Mouse (Mus musculus): Measurements from ENCODE around the gene Dazap1. TPM values are rescaled to one million over a fixed set of nuclear protein-coding genes. Genes with fewer than 3 reads are reported as not detected.

Gene Dazap1
- polyA plus RNA-seq, 1 experiment from 2014 or later: 53.1 TPM

DNA sequence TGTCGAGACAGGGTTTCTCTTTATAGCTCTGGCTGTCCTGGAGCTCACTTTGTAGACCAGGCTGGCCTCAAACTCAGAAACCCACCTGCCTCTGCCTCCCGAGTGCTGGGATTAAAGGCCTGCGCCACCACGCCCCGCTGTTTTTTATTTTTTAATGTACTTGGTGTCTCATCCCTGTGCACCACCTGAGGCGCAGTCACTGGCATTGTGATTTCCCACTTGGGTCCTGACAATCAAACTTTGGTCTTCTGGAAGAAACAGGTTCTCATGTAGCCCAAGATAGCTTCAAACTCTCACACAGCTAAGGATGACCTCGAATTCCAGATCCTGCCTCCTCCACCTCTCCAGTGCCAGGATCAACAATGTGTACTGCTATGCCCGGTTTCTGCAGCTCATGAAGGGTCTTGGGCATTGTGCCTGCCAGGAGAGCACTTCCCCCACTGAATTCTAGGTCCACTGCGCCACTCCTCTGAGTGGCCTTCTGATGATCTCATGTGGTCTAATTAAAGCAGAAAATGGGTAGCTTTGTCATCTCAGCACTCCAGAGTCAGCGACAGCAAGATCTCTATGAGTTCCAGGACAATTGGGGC, 1.6 kb downstream of the Dazap1 start:
- H3K36me3 ChIP-seq: peaks cover 10% of the 10 kb centered on the region; the same call in 1 of the 2 replicates
- H3K4me2 ChIP-seq (replicated peaks): 0 out of 2 replicates have a peak overlapping the region, but pooled peaks have one; percentile 92
- ATAC-seq: no peak
- H3K9me3 ChIP-seq: no peaks in the 10 kb centered on the region
- H3K4me1 ChIP-seq (replicated peaks): peaks cover 49% of the 10 kb centered on the region
- no peak overlapping the region for H3K9ac ChIP-seq
- no peak overlapping the region for H3K27ac ChIP-seq
- 92% methylated on average over 10 of the region's 10 CpGs for WGBS
- no peak overlapping the region for H3K4me3 ChIP-seq (replicated peaks)
- no peaks in the 10 kb centered on the region for H3K27me3 ChIP-seq (replicated peaks)

DNA sequence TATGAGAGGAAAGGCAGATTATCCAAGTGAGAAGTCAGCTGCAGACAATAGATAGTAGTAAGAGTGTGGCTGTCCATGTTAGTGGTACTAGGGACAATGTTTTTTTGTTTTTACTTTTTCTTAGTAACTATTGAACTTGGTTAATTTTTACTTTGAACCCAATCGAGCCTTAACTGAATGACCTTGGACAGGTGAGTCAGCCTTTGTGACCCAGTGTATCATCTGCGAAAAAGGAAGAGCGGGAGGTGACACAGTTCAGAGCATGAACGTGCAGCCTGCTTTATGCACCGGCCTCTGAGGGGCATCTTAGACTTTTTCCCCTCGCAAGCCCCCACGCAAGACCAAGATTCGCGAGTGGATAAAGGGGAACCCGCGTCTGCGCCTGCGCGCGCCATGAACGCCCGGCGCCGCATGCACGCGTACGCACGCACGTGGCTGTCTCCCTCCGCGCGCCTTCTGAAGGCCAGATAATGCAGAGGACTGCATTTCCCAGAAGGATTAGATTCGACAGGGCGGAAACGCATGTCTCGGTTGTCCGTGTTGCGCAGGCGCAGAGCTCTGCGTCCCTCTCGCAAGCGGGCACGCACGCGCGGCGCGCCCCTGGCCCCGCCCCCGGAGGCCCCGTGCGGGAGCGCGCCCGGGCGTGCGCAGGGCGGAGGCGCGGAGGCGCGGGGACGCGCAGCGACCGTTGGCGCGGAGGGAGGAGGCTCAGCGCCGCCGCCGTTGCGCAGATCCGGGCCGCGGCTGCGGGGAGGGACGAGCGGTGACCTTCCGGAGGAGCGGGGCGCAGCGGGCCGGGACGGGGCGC, 3.3 kb downstream of the Dazap1 start:
- under 1% methylated on average over 80 of the region's 81 CpGs for WGBS
- peaks cover 52% of the 10 kb centered on the region for H3K4me1 ChIP-seq (replicated peaks)
- ATAC-seq: peak; percentile 69

GRCm38 (mm10) chr10:80265149-80265486, 3.8 kb downstream of the Dazap1 start:
- Histone ChIP-seq H3K27me3 (replicated peaks) (no peaks in the 10 kb centered on the region), H3K36me3 (no peaks in the 10 kb centered on the region), H3K4me2 (replicated peaks) (peak overlapping the region; percentile 58), H3K4me3 (replicated peaks) (peak overlapping the region; percentile 93), H3K27ac (peak overlapping the region; percentile 82), H3K9ac (peak overlapping the region; percentile 100), H3K4me1 (replicated peaks) (peaks cover 50% of the 10 kb centered on the region), H3K9me3 (no peaks in the 10 kb centered on the region)
- 0% methylated on average over 18 of the region's 18 CpGs for WGBS
- no peak for ATAC-seq

More for the DNA sequence above, 3.3 kb downstream of the Dazap1 start:
- Histone ChIP-seq H3K27me3 (replicated peaks) (no peaks in the 10 kb centered on the region), H3K9me3 (no peaks in the 10 kb centered on the region), H3K4me2 (replicated peaks) (peak overlapping the region; percentile 69), H3K27ac (peak overlapping the region; percentile 82), H3K36me3 (no peaks in the 10 kb centered on the region), H3K9ac (peak overlapping the region; percentile 100), H3K4me3 (replicated peaks) (peak overlapping the region; percentile 93)

GRCm38 (mm10) chr10:80270099-80270498, 8.8 kb downstream of the Dazap1 start:
- Histone ChIP-seq H3K9me3 (no peaks in the 10 kb centered on the region), H3K4me2 (replicated peaks) (0 out of 2 replicates have a peak overlapping the region, but pooled peaks have one; percentile 33), H3K9ac (peak overlapping the region; percentile 40), H3K36me3 (peaks cover 7% of the 10 kb centered on the region), H3K4me3 (replicated peaks) (no peak overlapping the region), H3K27me3 (replicated peaks) (no peaks in the 10 kb centered on the region), H3K4me1 (replicated peaks) (peaks cover 49% of the 10 kb centered on the region), H3K27ac (peak overlapping the region; percentile 70)
- 95% methylated on average over 2 of the region's 2 CpGs for WGBS
- no peak for ATAC-seq

DNA sequence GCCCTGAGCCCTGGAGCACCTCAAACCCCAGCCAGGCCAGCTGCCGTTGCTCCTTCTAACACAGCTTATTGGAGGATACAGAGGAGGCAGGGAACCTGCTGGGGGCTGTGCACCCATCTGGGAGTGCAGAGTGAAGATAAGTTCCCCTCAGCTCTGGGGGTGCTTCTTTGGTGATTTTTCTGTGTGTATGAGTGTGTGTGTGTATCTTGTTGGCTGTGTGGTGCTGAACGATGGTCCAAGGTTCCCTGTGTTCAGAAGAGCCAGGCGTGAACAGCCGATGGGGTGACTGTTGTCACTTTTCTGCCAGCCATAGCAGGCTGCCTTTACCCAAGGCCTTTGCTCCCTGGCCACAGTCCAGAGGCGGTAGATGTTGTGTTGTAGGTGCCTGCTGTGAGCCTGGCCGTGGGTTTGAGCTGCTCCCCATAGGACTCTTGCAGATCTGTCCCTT, 9.5 kb downstream of the Dazap1 start:
- H3K27ac ChIP-seq: peak overlapping the region; percentile 70
- peak overlapping the region; percentile 40 for H3K9ac ChIP-seq
- H3K36me3 ChIP-seq: peaks cover 7% of the 10 kb centered on the region
- peak overlapping the region; percentile 33 for H3K4me2 ChIP-seq (replicated peaks)
- ATAC-seq: peak; percentile 18; the same call in 1 of the 2 replicates
- H3K27me3 ChIP-seq (replicated peaks): no peaks in the 10 kb centered on the region
- H3K4me1 ChIP-seq (replicated peaks): peaks cover 48% of the 10 kb centered on the region
- no peak overlapping the region for H3K4me3 ChIP-seq (replicated peaks)
- H3K9me3 ChIP-seq: no peaks in the 10 kb centered on the region
- 66% methylated on average over 6 of the region's 6 CpGs for WGBS

DNA sequence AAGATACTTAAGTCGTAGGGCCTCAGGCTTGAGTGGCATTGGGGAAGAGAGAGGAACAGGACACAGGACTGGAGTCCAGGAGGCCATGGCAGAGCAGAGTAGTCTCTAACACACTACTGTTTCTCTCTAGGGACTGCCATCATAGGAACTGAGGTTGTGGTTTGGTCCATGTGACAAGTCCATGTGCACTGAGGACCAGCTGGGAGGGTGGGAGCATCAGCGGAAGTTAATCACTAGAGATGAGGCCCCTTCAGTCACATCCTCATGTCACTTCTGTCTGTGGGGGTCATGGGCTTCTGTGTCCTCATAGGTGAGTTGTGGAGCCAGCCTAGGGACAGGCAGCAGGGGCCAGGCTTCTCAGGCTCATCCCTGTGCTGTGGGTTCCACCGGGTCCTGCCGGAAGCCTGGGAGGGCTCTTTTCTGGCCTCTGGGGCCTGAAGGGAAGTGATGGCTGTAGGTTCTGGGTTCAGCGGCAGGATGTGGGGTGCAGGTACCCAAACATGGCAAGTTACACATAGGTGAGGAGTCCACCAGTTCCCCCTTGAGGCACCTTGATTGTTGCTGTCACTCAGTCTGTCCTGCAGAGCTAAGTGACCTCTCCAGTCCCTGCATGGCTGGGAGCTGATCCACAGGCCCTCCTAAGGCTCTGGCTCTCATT, 10.0 kb downstream of the Dazap1 start:
- H3K27ac ChIP-seq: peak overlapping the region; percentile 51; the same call in 1 of the 2 replicates
- 0 out of 2 replicates have a peak, but pooled peaks have one; percentile 1 for ATAC-seq
- WGBS: 77% methylated on average over 5 of the region's 5 CpGs
- H3K4me3 ChIP-seq (replicated peaks): no peak overlapping the region
- no peaks in the 10 kb centered on the region for H3K9me3 ChIP-seq
- H3K9ac ChIP-seq: peak overlapping the region; percentile 40
- peaks cover 7% of the 10 kb centered on the region for H3K36me3 ChIP-seq
- no peaks in the 10 kb centered on the region for H3K27me3 ChIP-seq (replicated peaks)
- H3K4me1 ChIP-seq (replicated peaks): peaks cover 44% of the 10 kb centered on the region
- H3K4me2 ChIP-seq (replicated peaks): peak overlapping the region; percentile 33; the same call in 1 of the 2 replicates

GRCm38 (mm10) chr10:80271870-80272585, 10.7 kb downstream of the Dazap1 start:
- Histone ChIP-seq H3K36me3 (peaks cover 11% of the 10 kb centered on the region), H3K4me3 (replicated peaks) (no peak overlapping the region), H3K4me1 (replicated peaks) (peaks cover 38% of the 10 kb centered on the region), H3K27ac (peak overlapping the region; percentile 51), H3K27me3 (replicated peaks) (no peaks in the 10 kb centered on the region), H3K9ac (no peak overlapping the region; the same call in 1 of the 2 replicates), H3K4me2 (replicated peaks) (no peak overlapping the region; the same call in 1 of the 2 replicates), H3K9me3 (no peaks in the 10 kb centered on the region)
- 80% methylated on average over 8 of the region's 8 CpGs for WGBS
- ATAC-seq: peak; percentile 40; the same call in 1 of the 2 replicates

DNA sequence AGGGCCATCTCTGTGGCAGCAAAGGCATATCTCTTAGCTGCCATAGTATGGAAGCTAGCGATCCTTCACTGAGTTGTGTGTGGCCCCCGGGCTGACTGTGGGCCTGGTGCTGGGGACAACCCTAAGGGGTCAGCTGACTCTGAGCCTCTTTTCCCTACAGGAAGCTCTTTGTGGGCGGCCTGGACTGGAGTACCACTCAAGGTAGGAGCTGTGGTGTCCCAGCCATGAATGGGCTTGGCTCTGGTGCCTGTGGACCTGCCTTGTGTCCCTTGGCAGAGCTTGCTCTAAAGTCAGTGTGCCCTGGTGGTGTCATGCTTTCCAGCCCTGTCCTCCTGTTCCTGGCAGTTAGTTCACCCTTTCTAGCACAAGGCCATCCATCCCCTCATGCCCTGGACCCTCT, 12.6 kb downstream of the Dazap1 start:
- 86% methylated on average over 3 of the region's 3 CpGs for WGBS
- no peaks in the 10 kb centered on the region for H3K27me3 ChIP-seq (replicated peaks)

GRCm38 (mm10) chr10:80276238-80276637, 15.0 kb downstream of the Dazap1 start:
- no peaks in the 10 kb centered on the region for H3K27me3 ChIP-seq (replicated peaks)
- peak; percentile 38; the same call in 1 of the 2 replicates for ATAC-seq
- no peak overlapping the region for H3K27ac ChIP-seq
- H3K4me1 ChIP-seq (replicated peaks): peaks cover 7% of the 10 kb centered on the region
- H3K9me3 ChIP-seq: no peaks in the 10 kb centered on the region
- no peak overlapping the region for H3K4me2 ChIP-seq (replicated peaks)
- no peak overlapping the region for H3K9ac ChIP-seq
- WGBS: 82% methylated on average over 5 of the region's 5 CpGs
- no peak overlapping the region for H3K4me3 ChIP-seq (replicated peaks)
- peaks cover 46% of the 10 kb centered on the region for H3K36me3 ChIP-seq

More for the DNA sequence above, 12.6 kb downstream of the Dazap1 start:
- Histone ChIP-seq H3K4me2 (replicated peaks) (no peak overlapping the region), H3K9me3 (no peaks in the 10 kb centered on the region), H3K4me1 (replicated peaks) (peaks cover 23% of the 10 kb centered on the region), H3K27ac (no peak overlapping the region), H3K9ac (0 out of 2 replicates have a peak overlapping the region, but pooled peaks have one; percentile 17), H3K36me3 (peaks cover 29% of the 10 kb centered on the region), H3K4me3 (replicated peaks) (no peak overlapping the region)
- ATAC-seq: no peak

GRCm38 (mm10) chr10:80278390-80278789, 17.1 kb downstream of the Dazap1 start:
- ATAC-seq: no peak
- peaks cover 52% of the 10 kb centered on the region for H3K36me3 ChIP-seq
- WGBS: 93% methylated on average over 9 of the region's 9 CpGs
- no peak overlapping the region for H3K4me3 ChIP-seq (replicated peaks)
- H3K27me3 ChIP-seq (replicated peaks): no peaks in the 10 kb centered on the region
- H3K27ac ChIP-seq: no peak overlapping the region
- H3K9ac ChIP-seq: no peak overlapping the region
- H3K9me3 ChIP-seq: no peaks in the 10 kb centered on the region
- no peak overlapping the region for H3K4me2 ChIP-seq (replicated peaks)
- peaks cover 4% of the 10 kb centered on the region for H3K4me1 ChIP-seq (replicated peaks)

DNA sequence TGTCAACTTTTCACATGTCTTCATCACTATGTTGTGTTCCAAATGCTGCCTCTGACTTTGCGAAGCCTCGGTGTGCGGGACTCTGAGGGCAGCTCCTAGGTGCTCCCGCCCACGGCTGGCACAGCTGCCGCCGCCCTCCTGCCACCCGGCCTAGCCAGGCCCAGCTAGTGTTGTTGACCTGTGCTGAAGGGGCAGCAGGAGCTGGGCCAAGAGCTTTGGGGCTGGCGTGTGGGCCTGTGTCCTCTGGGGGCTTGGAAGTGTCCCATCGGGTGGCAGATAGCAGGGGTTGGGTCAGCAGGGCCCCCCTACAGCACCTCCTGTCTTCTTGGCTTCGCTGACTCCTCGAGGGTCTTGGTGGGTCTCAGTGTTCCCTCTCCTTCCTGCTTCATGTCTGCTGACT, 18.0 kb downstream of the Dazap1 start:
- Histone ChIP-seq H3K27me3 (replicated peaks) (no peaks in the 10 kb centered on the region), H3K4me1 (replicated peaks) (peaks cover 4% of the 10 kb centered on the region), H3K27ac (no peak overlapping the region), H3K4me3 (replicated peaks) (no peak overlapping the region), H3K9me3 (no peaks in the 10 kb centered on the region), H3K4me2 (replicated peaks) (no peak overlapping the region), H3K9ac (no peak overlapping the region), H3K36me3 (peaks cover 57% of the 10 kb centered on the region)
- 94% methylated on average over 12 of the region's 12 CpGs for WGBS
- no peak for ATAC-seq
